Mouse (Mus musculus) ovary, adult 18-20 months (tissue): ENCODE measurements around the gene Samhd1.
"Not testable (repeated sequence)": the region's sequence is repeated elsewhere in the genome, so short reads cannot be mapped to it uniquely, and the experiment has no call there.

Experiments used
- DNase-seq: peaks from one replicate; pipeline ENCODE4 v3.0.0; 2022; ENCODE audit warnings: low spot score, mixed read lengths

Samhd1 gene

DNA sequence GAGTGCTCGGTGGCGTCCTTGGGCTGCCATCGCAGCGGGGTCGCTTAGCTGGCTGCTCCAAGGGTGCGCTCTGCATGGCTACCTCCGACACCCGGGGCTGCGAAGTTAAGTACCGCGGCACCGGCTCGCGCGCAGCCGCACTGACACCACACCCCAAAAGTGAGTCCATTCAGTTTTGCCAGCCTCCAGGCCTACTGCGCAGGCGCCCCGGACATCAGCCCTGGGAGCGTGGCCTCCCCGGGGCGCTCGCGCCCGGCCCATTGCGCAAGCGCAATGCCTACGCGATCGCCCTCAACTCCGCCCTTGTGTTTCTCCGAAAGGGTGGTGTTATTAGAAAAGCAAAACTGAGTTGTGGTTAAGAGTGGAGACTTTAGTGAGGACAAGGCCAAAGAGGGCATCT lies at the start of gene Samhd1:
Gene Samhd1 (minus strand): TSS at position 252 of the 400 bp plus-strand sequence.
- DNase-seq, result peak; percentile 94

DNA sequence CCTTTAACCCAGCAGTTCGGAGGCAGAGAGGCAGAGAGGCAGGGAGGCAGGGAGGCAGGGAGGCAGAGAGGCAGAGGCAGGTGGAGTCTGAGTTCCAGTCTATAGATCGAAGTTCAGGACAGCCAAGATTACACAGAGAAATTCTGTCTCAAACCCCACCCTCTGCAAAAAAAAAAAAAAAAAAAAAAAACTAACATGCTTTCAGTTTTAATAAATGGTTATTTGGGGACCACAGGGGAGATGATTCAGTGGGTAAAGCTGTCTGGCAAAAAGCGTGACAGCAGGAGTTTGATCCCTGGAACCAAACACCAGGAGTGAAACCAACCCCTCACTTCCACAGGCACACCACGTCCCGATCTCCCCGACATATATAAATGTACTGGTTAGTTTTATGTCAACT lies 43.1 kb upstream of the Samhd1 start:
- no peak for DNase-seq

DNA sequence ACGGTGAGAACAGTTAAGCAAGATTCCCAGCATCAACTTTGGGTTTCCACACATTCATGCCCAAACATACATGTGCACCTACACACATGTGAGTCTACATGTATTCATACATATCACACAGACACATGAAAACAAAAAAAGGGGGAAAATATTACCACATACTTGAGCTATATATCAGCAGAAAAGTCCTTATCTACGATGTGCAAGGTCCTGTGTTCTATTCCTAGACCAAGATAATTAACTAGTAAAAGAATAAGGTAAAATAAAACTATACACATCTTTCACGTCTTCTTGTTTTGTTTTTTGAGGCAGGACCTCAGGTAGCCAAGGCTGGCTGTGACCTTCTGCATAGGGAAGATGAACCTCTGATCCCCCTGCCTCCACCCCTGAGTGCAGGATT lies 41.2 kb upstream of the Samhd1 start:
- no peak for DNase-seq

DNA sequence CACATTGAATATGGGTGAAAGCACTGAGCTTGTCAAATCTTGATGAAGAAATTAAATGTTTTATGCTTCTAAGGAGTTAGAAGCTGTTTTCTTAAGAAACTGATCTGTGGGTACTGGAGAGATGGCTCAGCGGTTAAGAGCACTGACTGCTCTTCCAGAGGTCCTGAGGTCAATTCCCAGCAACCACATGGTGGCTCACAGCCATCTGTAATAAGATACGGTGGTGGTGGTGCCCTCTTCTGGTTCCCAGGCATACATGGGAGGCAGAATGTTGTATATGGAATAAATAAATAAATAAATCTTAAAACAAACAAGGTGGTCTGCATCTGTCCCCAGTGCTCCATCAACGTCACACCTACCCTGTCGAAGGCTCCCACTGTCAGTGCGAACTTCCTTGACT lies 39.4 kb upstream of the Samhd1 start:
- DNase-seq, result no peak

DNA sequence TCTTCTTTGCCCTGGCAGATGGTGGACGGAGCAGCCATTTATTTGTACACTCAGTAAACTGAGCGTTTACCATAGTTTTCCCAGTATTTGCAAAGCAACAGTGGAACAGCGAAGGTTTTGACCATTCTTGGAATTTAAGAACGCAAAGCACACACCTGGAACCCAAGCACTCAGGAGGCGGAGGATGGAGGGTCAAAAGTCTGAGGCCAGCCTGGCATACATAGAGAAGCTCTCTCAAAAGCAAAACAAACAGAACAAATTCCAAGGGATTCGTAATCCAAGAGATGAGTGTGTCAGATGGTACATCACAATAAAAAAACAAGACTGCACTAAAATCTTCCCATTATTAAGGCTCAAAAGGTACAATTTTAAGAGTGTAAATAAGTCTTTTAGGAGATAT lies 38.5 kb upstream of the Samhd1 start:
- no peak for DNase-seq

DNA sequence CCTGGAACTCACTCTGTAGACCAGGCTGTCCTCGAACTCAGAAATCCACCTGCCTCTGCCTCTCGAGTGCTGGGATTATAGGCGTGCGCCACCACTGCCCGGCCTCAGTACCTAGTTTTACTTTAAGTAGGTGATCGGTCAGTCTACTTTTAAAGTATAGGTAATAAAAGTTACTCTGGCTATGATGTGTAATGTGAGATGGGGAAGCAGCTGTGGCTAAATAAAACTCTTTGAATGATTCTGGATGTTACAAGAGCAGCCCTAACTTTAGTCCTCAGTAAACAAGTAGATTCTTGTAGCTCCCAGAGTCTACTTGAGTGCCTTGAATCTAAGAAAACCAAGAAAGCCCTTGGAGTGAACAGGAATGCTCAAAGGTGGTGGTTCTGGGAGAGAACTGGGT lies 37.9 kb upstream of the Samhd1 start:
- no peak for DNase-seq

DNA sequence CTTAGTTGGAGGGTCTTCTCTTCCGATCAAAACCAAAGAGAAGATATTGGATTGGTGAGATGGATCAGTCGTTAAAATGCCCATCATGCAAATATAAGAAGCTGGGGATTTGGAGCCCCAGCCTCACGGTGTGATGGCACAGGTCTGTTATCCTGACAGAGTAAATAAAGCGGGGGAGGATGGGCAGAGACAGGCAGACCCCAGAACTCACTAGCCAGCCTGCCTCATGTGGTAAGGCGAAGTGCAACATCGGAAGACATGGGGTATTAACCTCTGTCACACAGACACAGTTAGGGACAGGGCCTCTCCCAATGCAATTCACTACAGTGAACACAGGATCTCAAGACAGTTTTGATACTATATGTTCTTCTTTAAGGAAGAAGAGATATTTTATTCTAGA lies 35.6 kb upstream of the Samhd1 start:
- DNase-seq, result no peak

DNA sequence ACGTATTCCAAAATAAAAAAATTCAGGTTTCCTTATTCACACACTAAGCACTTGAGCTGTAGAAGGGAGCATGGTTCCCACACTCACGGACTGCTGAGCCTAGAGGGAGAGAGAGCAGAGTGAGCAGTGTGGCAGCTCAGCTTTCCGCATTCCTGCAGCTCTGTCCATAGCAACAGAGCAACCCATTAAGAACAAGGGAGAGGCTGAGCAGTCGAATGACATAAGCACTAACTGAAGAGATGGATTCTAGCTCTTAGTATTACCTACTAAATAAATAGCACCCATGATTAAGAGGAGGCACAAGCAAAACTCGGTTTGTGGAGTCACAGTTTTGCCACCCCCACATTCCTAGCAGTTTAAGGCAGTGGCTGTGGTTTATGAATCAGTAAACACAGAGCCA lies 35.1 kb upstream of the Samhd1 start:
- no peak for DNase-seq

DNA sequence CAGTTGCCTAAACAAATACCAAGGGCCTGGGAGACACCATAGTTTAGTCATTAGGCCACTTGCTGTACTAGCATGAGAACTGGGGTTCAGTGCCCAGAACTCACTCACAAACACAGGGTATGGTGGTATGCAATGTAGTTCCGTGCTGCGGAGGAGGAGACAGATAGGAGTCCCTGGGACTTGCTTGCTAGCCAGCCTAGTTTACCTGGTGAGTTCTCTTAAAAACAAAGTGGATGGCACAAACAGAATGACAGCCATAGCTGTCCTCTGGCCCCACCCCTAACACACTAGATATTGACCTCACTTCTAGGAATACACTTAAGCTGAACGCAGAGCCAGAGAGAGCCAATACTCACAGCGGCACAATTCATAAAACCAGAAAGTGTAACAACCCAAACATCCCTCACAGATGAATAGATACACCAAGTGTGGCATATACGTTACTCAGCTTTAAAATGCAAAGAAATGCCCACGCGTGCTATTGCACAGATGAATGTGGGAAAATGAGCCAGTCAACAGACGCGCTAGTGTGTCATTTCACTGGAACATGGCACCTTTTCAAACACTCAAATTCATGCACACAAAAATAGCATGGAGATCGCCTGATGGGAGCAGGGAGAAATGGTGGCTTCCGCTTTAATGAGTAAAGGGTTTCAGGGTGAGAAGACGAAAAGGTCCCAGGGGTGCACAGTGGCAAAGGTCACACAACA lies 31.5 kb upstream of the Samhd1 start:
- no peak for DNase-seq

DNA sequence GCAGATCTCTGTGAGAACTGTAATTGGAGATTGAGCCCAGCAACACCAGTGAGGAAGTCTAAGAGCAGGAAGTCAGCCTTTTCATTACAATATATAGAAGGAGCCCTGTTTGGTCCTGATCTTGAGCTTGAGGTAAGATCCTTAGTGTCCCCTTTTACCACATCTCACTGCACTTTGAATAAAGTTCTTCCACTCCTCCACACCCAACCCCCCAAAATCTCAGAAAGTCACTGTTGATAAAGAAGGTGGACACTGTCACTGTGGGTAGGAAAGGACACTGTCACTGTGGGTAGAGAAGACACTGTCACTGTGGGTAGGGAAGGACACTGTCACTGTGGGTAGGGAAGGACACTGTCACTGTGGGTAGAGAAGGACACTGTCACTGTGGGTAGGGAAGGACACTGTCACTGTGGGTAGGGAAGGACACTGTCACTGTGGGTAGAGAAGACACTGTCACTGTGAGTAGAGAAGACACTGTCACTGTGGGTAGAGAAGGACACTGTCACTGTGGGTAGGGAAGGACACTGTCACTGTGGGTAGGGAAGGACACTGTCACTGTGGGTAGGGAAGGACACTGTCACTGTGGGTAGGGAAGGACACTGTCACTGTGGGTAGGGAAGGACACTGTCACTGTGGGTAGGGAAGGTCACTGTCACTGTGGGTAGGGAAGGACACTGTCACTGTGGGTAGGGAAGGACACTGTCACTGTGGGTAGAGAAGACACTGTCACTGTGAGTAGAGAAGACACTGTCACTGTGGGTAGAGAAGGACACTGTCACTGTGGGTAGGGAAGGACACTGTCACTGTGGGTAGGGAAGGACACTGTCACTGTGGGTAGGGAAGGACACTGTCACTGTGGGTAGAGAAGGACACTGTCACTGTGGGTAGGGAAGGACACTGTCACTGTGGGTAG lies 30.5 kb upstream of the Samhd1 start:
- not testable (repeated sequence) for DNase-seq

DNA sequence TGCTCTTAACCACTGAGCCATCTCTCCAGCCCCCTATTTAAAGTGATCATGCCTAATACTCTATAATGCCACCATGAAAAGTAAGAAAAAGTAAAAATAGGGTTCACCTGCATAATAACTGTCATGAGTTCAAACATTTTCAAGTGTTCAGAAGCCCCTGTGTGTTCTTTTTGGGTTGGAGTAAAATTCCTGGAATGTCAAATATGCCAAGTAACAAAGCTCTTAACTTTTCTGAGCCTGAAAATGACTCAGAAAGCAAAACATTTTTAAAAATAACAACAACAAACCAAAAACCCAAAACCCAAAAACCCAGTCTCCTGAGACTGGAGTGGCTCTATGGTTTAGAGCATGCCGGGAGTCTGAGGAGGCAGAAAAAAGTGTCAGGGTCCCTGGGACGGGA lies 29.0 kb upstream of the Samhd1 start:
- DNase-seq, result no peak

DNA sequence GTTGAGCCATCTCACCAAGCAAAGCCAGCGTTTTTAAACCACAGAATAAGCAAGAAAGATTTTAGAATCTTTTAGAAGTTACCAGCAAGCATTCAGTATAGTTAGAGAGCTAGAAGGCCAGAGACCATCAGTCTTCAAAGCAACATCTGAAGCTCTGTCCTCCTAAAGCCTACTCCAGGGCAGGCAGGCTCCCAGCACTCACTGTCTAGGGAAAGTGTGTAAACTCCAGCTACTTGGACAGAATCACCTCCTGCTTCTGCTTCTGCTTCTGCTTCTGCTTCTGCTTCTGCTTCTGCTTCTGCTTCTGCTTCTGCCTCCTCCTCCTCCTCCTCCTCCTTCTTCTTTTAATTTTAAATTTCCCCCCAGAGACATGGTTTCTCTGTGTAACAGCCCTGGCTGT lies 21.0 kb upstream of the Samhd1 start:
- DNase-seq, result no peak

DNA sequence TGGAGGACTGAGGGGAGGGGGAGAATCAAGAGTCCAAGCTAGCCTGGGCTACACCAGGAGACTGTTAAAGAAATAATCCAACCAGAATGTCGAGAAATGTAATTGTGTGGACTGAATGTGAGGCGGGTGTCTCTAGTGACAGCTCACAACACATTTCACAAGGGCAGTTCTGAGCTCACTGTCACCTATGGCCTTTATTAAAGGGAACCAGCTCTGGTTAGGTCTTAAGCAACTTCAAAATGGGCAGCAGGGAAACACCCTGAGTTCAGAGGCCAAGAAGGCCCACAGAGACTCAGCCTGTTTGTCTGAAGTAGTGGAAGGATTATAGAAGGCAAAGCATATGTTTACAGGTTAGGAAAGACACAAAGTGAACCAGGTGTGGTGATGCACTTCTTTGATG lies 18.2 kb upstream of the Samhd1 start:
- no peak for DNase-seq

DNA sequence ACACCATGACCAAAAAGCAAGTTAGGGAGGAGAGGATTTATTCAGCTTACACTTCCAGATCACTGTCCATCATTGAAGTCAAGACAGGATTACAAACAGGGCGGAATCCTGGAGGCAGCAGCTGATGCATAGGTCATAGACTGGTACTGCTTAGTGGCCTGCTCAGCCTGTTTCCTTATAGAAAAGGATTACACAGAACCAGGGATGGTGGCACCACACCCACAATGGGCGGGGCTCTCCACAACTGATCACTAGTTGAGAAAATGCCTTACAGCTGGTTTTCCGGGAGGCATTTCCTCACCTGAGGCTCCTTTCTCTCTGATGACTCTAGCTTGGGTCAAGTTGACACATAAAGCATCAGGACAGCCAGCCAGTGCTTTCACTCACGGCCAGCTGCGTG lies 13.4 kb upstream of the Samhd1 start:
- no peak for DNase-seq

DNA sequence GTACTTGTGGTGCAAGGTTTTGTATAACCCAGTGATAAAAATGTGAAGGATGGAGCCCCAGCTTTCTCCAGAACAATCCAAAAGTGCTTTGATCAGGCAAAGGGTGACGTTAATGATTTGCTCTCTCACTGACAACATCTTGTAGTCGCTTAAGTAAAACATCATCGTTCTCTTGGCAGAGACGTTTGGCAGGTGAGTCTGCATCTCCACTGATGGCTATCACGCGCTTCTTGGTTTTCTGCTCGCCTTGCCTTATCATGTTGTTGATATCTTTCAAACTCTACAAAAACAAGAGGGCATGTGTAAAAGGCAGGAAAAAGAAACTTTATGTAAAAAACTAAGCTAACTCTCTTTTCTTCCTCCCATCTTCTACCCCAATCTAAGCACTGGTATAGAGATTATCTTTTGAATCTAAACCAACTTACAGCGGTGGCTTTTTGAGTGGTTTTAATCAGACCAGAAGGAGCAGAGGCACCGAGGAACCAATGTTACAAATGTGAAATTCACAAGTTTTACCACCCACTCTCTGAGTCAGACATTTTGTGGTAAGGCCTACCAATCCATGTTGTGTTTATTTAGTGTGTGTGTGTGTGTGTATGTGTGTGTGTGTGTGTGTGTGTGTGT lies 12.4 kb upstream of the Samhd1 start:
- DNase-seq, result no peak

DNA sequence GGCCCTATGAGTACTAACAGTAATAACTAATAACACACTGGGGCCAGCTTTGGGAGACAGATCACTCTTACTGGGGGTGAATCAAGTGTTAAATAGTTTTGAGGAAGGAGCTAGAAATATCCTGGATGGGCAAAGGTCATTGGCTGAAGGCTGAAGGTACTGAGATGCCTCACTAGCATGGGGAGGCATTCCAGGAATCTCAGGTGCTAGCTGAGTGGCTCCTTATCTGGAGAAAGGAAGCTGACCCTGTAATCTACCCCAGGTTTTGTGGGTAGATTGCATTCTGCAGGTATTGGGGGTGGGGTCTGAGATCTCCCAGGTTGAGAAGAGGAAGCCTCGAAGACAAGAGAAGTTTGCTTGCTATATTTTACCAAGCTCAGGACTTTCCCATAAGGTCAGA lies 10.1 kb upstream of the Samhd1 start:
- DNase-seq, result no peak

DNA sequence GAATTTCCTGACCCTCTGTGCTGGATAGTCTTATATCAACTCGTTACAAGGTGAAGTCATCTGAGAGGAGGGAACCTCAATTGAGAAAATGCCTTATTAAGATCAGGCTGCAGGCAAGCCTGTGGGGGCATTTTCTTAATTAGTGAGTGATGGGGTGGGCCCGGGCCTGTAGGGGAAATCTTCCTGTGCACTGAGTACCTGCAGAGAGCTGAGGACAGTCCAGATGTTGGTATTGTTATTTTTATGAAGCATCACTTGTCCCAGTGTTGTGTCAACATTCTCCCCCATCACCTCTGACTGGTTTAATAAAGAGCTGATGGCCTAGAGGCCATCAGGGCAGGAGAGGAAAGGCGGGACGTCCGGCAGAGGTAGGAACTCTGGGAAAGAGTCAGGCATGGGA lies 9.1 kb upstream of the Samhd1 start:
- no peak for DNase-seq

DNA sequence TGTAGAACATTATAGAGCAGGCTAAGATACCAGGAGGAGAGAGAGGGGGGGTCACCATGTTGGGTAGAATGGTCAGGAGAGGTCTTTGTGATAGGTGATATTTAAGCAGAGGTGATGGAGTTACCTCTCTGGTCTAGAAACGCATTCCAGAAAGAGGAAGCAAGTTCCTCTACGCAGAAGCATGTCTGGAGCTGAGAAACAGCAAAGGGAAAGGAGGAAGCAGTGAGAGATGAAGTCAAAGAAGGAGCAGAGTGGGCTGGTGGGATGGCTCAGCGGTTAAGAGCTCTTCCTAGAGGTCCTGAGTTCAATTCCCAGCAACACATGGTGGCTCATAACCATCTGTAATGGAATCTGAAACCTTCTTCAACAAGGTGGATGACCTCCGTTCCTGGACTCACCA lies 6.9 kb upstream of the Samhd1 start:
- DNase-seq, result no peak

DNA sequence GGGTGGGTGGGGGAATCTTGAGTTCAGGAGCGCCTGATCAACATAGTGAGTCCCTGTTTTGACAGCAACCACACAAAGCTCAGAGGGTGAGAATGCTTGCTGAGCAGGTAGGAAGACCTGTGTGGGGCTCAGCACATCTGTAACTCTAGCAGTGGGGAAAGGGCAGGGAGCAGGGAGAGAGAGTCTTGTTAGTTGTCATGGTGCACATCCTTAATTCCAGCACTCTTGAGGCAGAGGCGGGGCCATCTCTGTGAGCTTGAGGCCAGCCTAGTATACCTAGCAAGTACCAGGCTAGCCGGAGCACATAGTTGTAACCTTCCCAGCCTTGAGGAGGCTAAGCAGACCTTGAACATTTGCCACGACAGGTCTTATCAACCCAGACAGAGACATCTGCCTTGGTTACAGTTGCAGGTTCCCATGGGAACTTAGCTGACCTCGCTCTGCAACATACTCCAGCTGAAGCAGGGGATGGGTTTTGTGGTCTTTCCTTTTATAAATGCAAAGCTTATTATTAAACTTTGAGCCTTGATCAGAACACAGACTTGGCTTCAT lies 4.3 kb upstream of the Samhd1 start:
- DNase-seq, result no peak

DNA sequence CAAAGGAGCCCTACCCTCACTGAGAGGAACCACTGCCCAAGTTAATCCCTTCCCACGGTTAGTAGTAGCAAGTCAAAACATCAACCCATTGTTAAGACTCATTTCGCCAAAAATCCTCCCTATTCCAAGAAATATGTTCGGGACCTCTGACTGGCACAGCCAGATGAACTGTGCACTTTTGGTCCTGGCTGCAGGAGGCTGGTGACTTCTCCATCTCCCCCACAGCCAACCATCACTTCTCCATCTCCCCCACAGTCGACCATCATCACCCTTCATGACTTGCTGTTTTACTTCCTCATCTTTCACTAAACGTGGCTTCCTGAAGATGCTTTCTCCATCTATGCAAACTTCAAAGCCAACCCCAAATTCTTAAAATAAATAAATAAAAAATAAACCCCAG lies 3.7 kb upstream of the Samhd1 start:
- no peak for DNase-seq

DNA sequence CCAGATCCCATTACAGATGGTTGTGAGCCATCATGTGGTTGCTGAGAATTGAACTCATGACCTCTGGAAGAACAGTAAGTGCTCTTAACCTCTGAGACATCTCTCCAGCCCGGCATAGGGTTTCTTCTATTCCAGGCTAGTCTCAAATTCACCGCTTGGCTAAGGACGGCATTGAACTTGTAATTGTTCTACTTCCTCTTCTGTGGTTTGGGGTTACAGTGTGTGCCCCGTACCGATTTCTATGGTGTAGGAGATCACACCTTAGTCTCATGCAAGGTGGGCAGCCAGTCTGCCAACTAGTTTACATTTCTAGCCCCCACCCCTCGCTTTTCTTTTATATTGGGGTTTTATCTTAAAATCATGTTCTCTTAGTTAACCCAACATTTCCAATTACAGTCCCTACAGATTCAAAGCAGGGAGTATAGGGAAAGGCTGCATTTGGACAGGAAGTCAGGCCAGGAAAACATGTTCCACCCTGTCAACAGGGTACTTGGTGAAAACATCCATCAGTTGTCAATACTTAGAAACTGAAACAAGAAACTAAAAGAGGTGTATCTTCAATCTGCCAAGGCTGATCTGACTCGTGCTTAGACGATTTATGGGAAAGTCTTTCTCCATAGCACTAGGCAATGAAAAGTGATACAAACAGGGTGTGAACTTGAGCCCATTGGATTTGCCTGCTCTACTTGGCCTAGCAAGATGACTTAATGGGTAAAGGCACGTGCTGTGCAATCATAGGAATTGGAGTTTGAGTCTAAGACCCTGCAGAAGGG lies 3.1 kb upstream of the Samhd1 start:
- DNase-seq, result no peak

DNA sequence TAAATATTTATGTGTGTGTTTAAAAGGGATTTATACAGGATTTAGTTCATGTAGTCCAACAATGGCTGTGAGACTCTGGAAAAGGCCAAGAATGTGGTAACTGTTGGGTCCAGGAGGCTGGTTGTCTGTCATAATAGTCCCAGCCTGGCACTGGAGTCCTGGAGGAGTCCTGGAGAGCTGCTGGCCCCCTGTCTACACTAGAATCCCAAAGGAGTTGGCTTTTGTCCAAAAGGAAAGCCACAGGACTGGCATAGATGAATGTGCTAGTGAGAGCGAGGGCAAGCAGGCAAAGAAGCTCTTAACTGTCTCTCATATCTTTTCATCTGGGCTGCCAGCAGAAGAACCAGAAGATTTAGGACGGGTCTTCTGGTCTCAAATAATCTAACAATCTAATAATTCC lies 1.6 kb upstream of the Samhd1 start:
- no peak for DNase-seq
